ENCODE assay signal across 7 mouse cellular contexts in genomic region chr8:70660273-70660725, GRCm38 (mm10). TPM values are rescaled to one million over a fixed set of nuclear protein-coding genes. Genes with fewer than 3 reads are reported as not detected.
DNase-seq lines count a peak whose midpoint lies in the region; ATAC-seq and TF ChIP-seq lines count a peak whose summit lies in the region.

Pgpep1 (minus strand) TSS chr8:70660388.

- H3K27me3 ChIP-seq in G1E (ENCODE audit: insufficient read depth, low read length), result no peaks in the 10 kb centered on the region
- H3K27me3 ChIP-seq in intestine, embryonic 14.5 days (replicated peaks; ENCODE audit: control insufficient read depth, insufficient read depth, low read length), result no peaks in the 10 kb centered on the region
- no peaks in the 10 kb centered on the region for H3K27me3 ChIP-seq in limb, embryonic 15.5 days
- no peaks in the 10 kb centered on the region for H3K27me3 ChIP-seq in midbrain, embryonic 15.5 days (replicated peaks)

- DNase-seq in G1E (ENCODE audit: low spot score), result no peak
- DNase-seq in adrenal gland, postnatal 4 days (ENCODE audit: low spot score in 2 of 2), result no peak
- DNase-seq in gastrocnemius, postnatal 10 days, result no peak
- DNase-seq in intestine, embryonic 14.5 days (ENCODE audit: low spot score), result peak; percentile 81
- DNase-seq in urinary bladder, postnatal 36 days (ENCODE audit: low spot score in 2 of 2), result no peak

- H3K9me3 ChIP-seq in G1E (replicated peaks), result no peaks in the 10 kb centered on the region
- no peaks in the 10 kb centered on the region for H3K9me3 ChIP-seq in intestine, embryonic 14.5 days (ENCODE audit: control insufficient read depth, low read length)
- H3K9me3 ChIP-seq in limb, embryonic 15.5 days, result no peaks in the 10 kb centered on the region
- no peaks in the 10 kb centered on the region for H3K9me3 ChIP-seq in midbrain, embryonic 15.5 days

- peak within 1 kb of the TSS; percentile 84 for H3K4me3 ChIP-seq in G1E (ENCODE audit: low read depth, low read length)
- H3K4me3 ChIP-seq in intestine, embryonic 14.5 days (ENCODE audit: low read depth, low read length), result peak within 1 kb of the TSS; percentile 78
- H3K4me3 ChIP-seq in limb, embryonic 15.5 days, result peak within 1 kb of the TSS; percentile 73
- peak within 1 kb of the TSS; percentile 87 for H3K4me3 ChIP-seq in midbrain, embryonic 15.5 days

- no peak for ATAC-seq in G1E (ENCODE audit: extremely low read depth, insufficient number of reproducible peaks, low FRiP score, poor library complexity, severe bottlenecking)
- ATAC-seq in intestine, embryonic 14.5 days (replicated peaks; ENCODE audit: low FRiP score, low TSS enrichment, low read depth), result peak; percentile 80
- ATAC-seq in limb, embryonic 15.5 days (ENCODE audit: insufficient number of reproducible peaks, low FRiP score, low TSS enrichment, low read depth), result peak; percentile 15; the same call in 1 of the 2 replicates
- peak; percentile 65 for ATAC-seq in midbrain, embryonic 15.5 days (replicated peaks)

- H3K4me1 ChIP-seq in G1E (ENCODE audit: insufficient read depth, low read depth, low read length), result peaks cover 41% of the 10 kb centered on the region
- H3K4me1 ChIP-seq in intestine, embryonic 14.5 days (replicated peaks; ENCODE audit: control insufficient read depth, insufficient read depth, low read length), result peaks cover 18% of the 10 kb centered on the region
- H3K4me1 ChIP-seq in limb, embryonic 15.5 days, result peaks cover 26% of the 10 kb centered on the region
- H3K4me1 ChIP-seq in midbrain, embryonic 15.5 days, result peaks cover 25% of the 10 kb centered on the region

- peaks cover 28% of the 10 kb centered on the region for H3K36me3 ChIP-seq in G1E (replicated peaks)
- H3K36me3 ChIP-seq in intestine, embryonic 14.5 days (ENCODE audit: control insufficient read depth, insufficient read depth, low read length), result peaks cover 24% of the 10 kb centered on the region
- peaks cover 16% of the 10 kb centered on the region for H3K36me3 ChIP-seq in limb, embryonic 15.5 days
- H3K36me3 ChIP-seq in midbrain, embryonic 15.5 days (replicated peaks), result no peaks in the 10 kb centered on the region

- peak within 1 kb of the TSS; percentile 97 for H3K4me2 ChIP-seq in intestine, embryonic 14.5 days (ENCODE audit: low read length)
- peak within 1 kb of the TSS; percentile 92 for H3K4me2 ChIP-seq in limb, embryonic 15.5 days
- H3K4me2 ChIP-seq in midbrain, embryonic 15.5 days, result peak within 1 kb of the TSS; percentile 94

- no peak for TF ChIP-seq CTCF in G1E (IDR thresholded peaks at IDR 0.05; ENCODE audit: low read depth, low read length)

- H3K9ac ChIP-seq in intestine, embryonic 14.5 days (ENCODE audit: low read length), result peak within 1 kb of the TSS; percentile 75
- peak within 1 kb of the TSS; percentile 74 for H3K9ac ChIP-seq in limb, embryonic 15.5 days
- peak within 1 kb of the TSS; percentile 72 for H3K9ac ChIP-seq in midbrain, embryonic 15.5 days

- 2% methylated on average over 14 of the region's 14 CpGs for WGBS in intestine, embryonic 14.5 days
- WGBS in limb, embryonic 15.5 days, result 3% methylated on average over 14 of the region's 14 CpGs
- 3% methylated on average over 14 of the region's 14 CpGs for WGBS in midbrain, embryonic 15.5 days

- peak within 1 kb of the TSS; percentile 62 for H3K27ac ChIP-seq in intestine, embryonic 14.5 days (ENCODE audit: low read depth)
- H3K27ac ChIP-seq in limb, embryonic 15.5 days, result peak within 1 kb of the TSS; percentile 85
- peak within 1 kb of the TSS; percentile 59 for H3K27ac ChIP-seq in midbrain, embryonic 15.5 days

RNA-seq across cellular contexts. Expression of gene Pgpep1, which starts in this region (rescaled TPM):
- total RNA-seq in G1E (2014; fragmentation: Nextera tagmentation) (16.6 and 23.1 TPM in 2 replicates), G1E (2017) (9.4 and 9.5 TPM in 2 replicates)
- 3.1 and 3.3 TPM in 2 replicates for polyA plus RNA-seq in G1E (2012)
- 10 to 100 TPM; 62.1 to 76.0 TPM for total RNA-seq in adrenal gland, postnatal 4 days (2021)
- total RNA-seq in gastrocnemius, postnatal 10 days (2021), result 10 to 100 TPM; 22.5 to 23.4 TPM
- 65.5 and 65.9 TPM in 2 replicates for polyA plus RNA-seq in intestine, embryonic 14.5 days (2014; fragmentation: Nextera tagmentation; extraction: Ambion mirVana)
- polyA plus RNA-seq in limb, embryonic 15.5 days (2015; fragmentation: Nextera tagmentation; extraction: Ambion mirVana), result 57.5 and 60.7 TPM in 2 replicates
- polyA plus RNA-seq in midbrain, embryonic 15.5 days (2015; fragmentation: Nextera tagmentation; extraction: Ambion mirVana), result 70.1 and 74.5 TPM in 2 replicates

Comparison
In these comparisons a context has a peak if more than half of its experiments do, and no peak if none do; other contexts are left out.
1. RNA of gene Pgpep1 (polyA plus RNA-seq): 70.1 to 74.5 TPM in midbrain, embryonic 15.5 days, 65.5 to 65.9 TPM in intestine, embryonic 14.5 days and 57.5 to 60.7 TPM in limb, embryonic 15.5 days; 3.1 to 3.3 TPM in G1E; every median in the first group is over 10 times any median in the second.
2. Peak in every context shown above with its lines, with median percentiles within 50 percentile points of each other: H3K4me3 ChIP-seq, H3K27ac ChIP-seq, H3K4me2 ChIP-seq and H3K9ac ChIP-seq.